ENCODE assay signal across 8 mouse cellular contexts in genomic region chr17:50190131-50191015, GRCm38 (mm10). TPM values are rescaled to one million over a fixed set of nuclear protein-coding genes. Genes with fewer than 3 reads are reported as not detected.
A peak's percentile ranks its signal among the peaks of the same experiment; 100 is the strongest.
DNase-seq lines count a peak whose midpoint lies in the region; ATAC-seq lines count a peak whose summit lies in the region.

Rftn1 (minus strand) TSS chr17:50190674.

- H3K4me2 ChIP-seq in intestine, embryonic 15.5 days (replicated peaks), result peak within 1 kb of the TSS; percentile 95
- H3K4me2 ChIP-seq in limb, embryonic 12.5 days, result peak within 1 kb of the TSS; percentile 98
- peak within 1 kb of the TSS; percentile 100 for H3K4me2 ChIP-seq in midbrain, embryonic 12.5 days (replicated peaks)

- H3K36me3 ChIP-seq in intestine, embryonic 15.5 days, result no peaks in the 10 kb centered on the region
- no peaks in the 10 kb centered on the region for H3K36me3 ChIP-seq in limb, embryonic 12.5 days
- H3K36me3 ChIP-seq in midbrain, embryonic 12.5 days, result no peaks in the 10 kb centered on the region

- peaks cover 25% of the 10 kb centered on the region for H3K27me3 ChIP-seq in intestine, embryonic 15.5 days (replicated peaks)
- H3K27me3 ChIP-seq in limb, embryonic 12.5 days, result peaks cover 40% of the 10 kb centered on the region
- peaks cover 57% of the 10 kb centered on the region for H3K27me3 ChIP-seq in midbrain, embryonic 12.5 days

- peak; percentile 35 to 50 for DNase-seq in cerebellum, adult 18-20 months
- no peak for DNase-seq in gonadal fat pad, adult 2 months (ENCODE audit: low read depth)
- DNase-seq in spleen, postnatal 4 days (ENCODE audit: low spot score in 2 of 2), result peak; percentile 62 to 86

- H3K4me1 ChIP-seq in brown adipose tissue, adult 24 weeks (ENCODE audit: control insufficient read depth, insufficient read depth, insufficient read length, low read length), result peaks cover 20% of the 10 kb centered on the region
- H3K4me1 ChIP-seq in intestine, embryonic 15.5 days (replicated peaks), result peaks cover 8% of the 10 kb centered on the region; the same call in 1 of the 2 replicates
- 0 out of 2 replicates have a peak, but pooled peaks cover 4% of the 10 kb centered on the region for H3K4me1 ChIP-seq in limb, embryonic 12.5 days (replicated peaks)
- peaks cover 21% of the 10 kb centered on the region for H3K4me1 ChIP-seq in midbrain, embryonic 12.5 days

- no peaks in the 10 kb centered on the region for H3K9me3 ChIP-seq in intestine, embryonic 15.5 days
- no peaks in the 10 kb centered on the region for H3K9me3 ChIP-seq in limb, embryonic 12.5 days
- no peaks in the 10 kb centered on the region for H3K9me3 ChIP-seq in midbrain, embryonic 12.5 days

- under 1% methylated on average over 79 of the region's 79 CpGs for WGBS in intestine, embryonic 15.5 days
- WGBS in limb, embryonic 12.5 days, result 1% methylated on average over 62 of the region's 79 CpGs
- 1% methylated on average over 72 of the region's 79 CpGs for WGBS in midbrain, embryonic 12.5 days

- peak within 1 kb of the TSS; percentile 50 for H3K9ac ChIP-seq in intestine, embryonic 15.5 days
- peak within 1 kb of the TSS; percentile 70 for H3K9ac ChIP-seq in limb, embryonic 12.5 days (replicated peaks)
- H3K9ac ChIP-seq in midbrain, embryonic 12.5 days (replicated peaks), result peak within 1 kb of the TSS; percentile 50

- no peak for ATAC-seq in cerebellum, adult (ENCODE audit: insufficient number of reproducible peaks, low FRiP score, low TSS enrichment)
- ATAC-seq in intestine, embryonic 15.5 days, result peak; percentile 77
- peak; percentile 56; the same call in 1 of the 2 replicates for ATAC-seq in limb, embryonic 12.5 days (ENCODE audit: insufficient number of reproducible peaks, insufficient read depth, low FRiP score, low TSS enrichment, low read depth)
- ATAC-seq in midbrain, embryonic 12.5 days (ENCODE audit: low FRiP score, low read depth), result peak; percentile 28; the same call in 1 of the 2 replicates

- peak within 1 kb of the TSS; percentile 84 for H3K4me3 ChIP-seq in brown adipose tissue, adult 24 weeks (ENCODE audit: insufficient read depth, low read depth, low read length)
- H3K4me3 ChIP-seq in intestine, embryonic 15.5 days (replicated peaks), result peak within 1 kb of the TSS; percentile 66
- peak within 1 kb of the TSS; percentile 72 for H3K4me3 ChIP-seq in limb, embryonic 12.5 days (replicated peaks)
- H3K4me3 ChIP-seq in midbrain, embryonic 12.5 days, result peak within 1 kb of the TSS; percentile 60

- H3K27ac ChIP-seq in brown adipose tissue, adult 24 weeks (replicated peaks; ENCODE audit: low read depth, low read length), result peak within 1 kb of the TSS; percentile 76
- no peak within 1 kb of the TSS for H3K27ac ChIP-seq in intestine, embryonic 15.5 days
- H3K27ac ChIP-seq in limb, embryonic 12.5 days, result no peak within 1 kb of the TSS
- H3K27ac ChIP-seq in midbrain, embryonic 12.5 days (replicated peaks), result no peak within 1 kb of the TSS

RNA-seq across cellular contexts. Expression of gene Rftn1, which starts in this region (rescaled TPM):
- polyA plus RNA-seq in brown adipose tissue, adult 24 weeks (2012; ENCODE audit: insufficient read depth, insufficient read length, missing spikeins), result 4.2 and 5.1 TPM in 2 replicates
- polyA plus RNA-seq in gonadal fat pad, adult 2 months (2012; rRNA removed), result 14.7 and 15.8 TPM in 2 replicates
- polyA plus RNA-seq in intestine, embryonic 15.5 days (2015; fragmentation: Nextera tagmentation; extraction: Ambion mirVana), result 10.1 and 10.5 TPM in 2 replicates
- 9.4 and 12.3 TPM in 2 replicates for polyA plus RNA-seq in limb, embryonic 12.5 days (2016; fragmentation: Nextera tagmentation; extraction: Ambion mirVana)
- polyA plus RNA-seq in midbrain, embryonic 12.5 days (2016; fragmentation: Nextera tagmentation; extraction: Ambion mirVana), result 4.5 and 7.1 TPM in 2 replicates
